Mouse (Mus musculus) cortical plate, adult 2 months (tissue): ENCODE data around the gene Robo4.

Experiments
- CTCF ChIP-seq: fragments of 200-500 bp; IDR thresholded peaks from 2 replicates; pipeline ENCODE4 v1.5.1; 2011; ENCODE audit warnings: mild to moderate bottlenecking, control low read depth, low read length; ENCODE audit not compliant: insufficient read depth; ENCODE audit errors: extremely low read depth
- POLR2A ChIP-seq: fragments of 200-500 bp; IDR thresholded peaks from 2 replicates; pipeline ENCODE4 v1.6.1; 2011; ENCODE audit warnings: mild to moderate bottlenecking, low read length, control low read depth; ENCODE audit not compliant: insufficient read depth; ENCODE audit errors: extremely low read depth

DNA sequence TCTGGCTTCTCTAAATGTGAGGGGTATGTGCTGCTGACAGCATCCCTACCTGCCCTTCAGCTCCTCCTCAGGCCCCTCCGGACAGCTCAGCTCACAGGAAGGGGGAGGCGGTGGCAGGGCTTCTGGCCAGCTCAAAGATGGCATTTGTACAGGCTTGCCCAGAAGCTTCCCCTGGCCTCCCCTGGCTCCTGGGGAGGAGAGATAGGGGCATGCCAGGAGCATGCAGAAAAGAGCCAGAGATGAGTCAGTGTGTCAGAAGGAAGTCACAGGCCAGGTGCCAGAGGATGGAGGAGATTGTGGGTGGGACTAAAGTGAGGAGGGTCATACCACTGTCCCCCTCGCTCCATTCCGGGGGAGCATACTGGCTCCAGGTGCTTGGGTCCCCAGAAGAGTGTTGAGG, 17.1 kb downstream of the Robo4 start:
- no peak for TF ChIP-seq POLR2A
- TF ChIP-seq CTCF, result no peak
